Comparison of ENCODE assay signal across 8 mouse cellular contexts in genomic region chr15:10868716-10869585, GRCm38 (mm10).
A peak's percentile ranks its signal among the peaks of the same experiment; 100 is the strongest.
DNase-seq lines count a peak whose midpoint lies in the region; ATAC-seq and TF ChIP-seq lines count a peak whose summit lies in the region.

No protein-coding gene starts in this region.

- no peak for TF ChIP-seq EP300 in heart, postnatal 0 days (IDR thresholded peaks at IDR 0.05; ENCODE audit: low read depth)

- no peak overlapping the region for H3K27ac ChIP-seq in heart, postnatal 0 days (ENCODE audit: low read depth)
- peak overlapping the region; percentile 62 for H3K27ac ChIP-seq in limb, embryonic 12.5 days

- TF ChIP-seq CTCF in heart, postnatal 0 days (IDR thresholded peaks at IDR 0.05; ENCODE audit: low read depth) = peak; percentile 41
- TF ChIP-seq CTCF in Patski (IDR thresholded peaks at IDR 0.05) = peak; percentile 58

- ATAC-seq in heart, postnatal 0 days (ENCODE audit: insufficient read depth, low read depth) = 0 out of 2 replicates have a peak, but pooled peaks have one; percentile 12
- ATAC-seq in Patski = peak; percentile 39
- ATAC-seq in granulocyte monocyte progenitor cell, adult 5-6 weeks (replicated peaks; ENCODE audit: poor library complexity, severe bottlenecking) = peak; percentile 76
- ATAC-seq in limb, embryonic 12.5 days (ENCODE audit: insufficient number of reproducible peaks, insufficient read depth, low FRiP score, low TSS enrichment, low read depth) = peak; percentile 50; the same call in 1 of the 2 replicates

- no peak overlapping the region for H3K4me3 ChIP-seq in heart, postnatal 0 days (ENCODE audit: low read depth, low read length)
- H3K4me3 ChIP-seq in limb, embryonic 12.5 days (replicated peaks) = no peak overlapping the region

- intact Hi-C loops in heart, postnatal 10 days (cut with DNase I) = no loop called here

- H3K4me2 ChIP-seq in heart, postnatal 0 days (ENCODE audit: low read depth, low read length) = no peak overlapping the region
- H3K4me2 ChIP-seq in limb, embryonic 12.5 days = no peak overlapping the region

- H3K27me3 ChIP-seq in heart, postnatal 0 days (ENCODE audit: control insufficient read depth, insufficient read depth, low read length) = no peaks in the 10 kb centered on the region
- H3K27me3 ChIP-seq in Patski = no peaks in the 10 kb centered on the region
- no peaks in the 10 kb centered on the region for H3K27me3 ChIP-seq in limb, embryonic 12.5 days

- 43% methylated on average over 14 of the region's 14 CpGs for WGBS in heart, postnatal 0 days
- WGBS in limb, embryonic 12.5 days = 63% methylated on average over 14 of the region's 14 CpGs

- no peak for DNase-seq in heart, postnatal 0 days (ENCODE audit: low spot score)
- no peak for DNase-seq in heart, postnatal 10 days
- DNase-seq in Patski (ENCODE audit: low read depth, low spot score) = no peak
- DNase-seq in retina, embryonic 14.5 days (ENCODE audit: low spot score) = peak; percentile 43
- DNase-seq in cerebellum, postnatal 36 days = no peak
- DNase-seq in thymus, postnatal 14 days = no peak

- H3K9ac ChIP-seq in heart, postnatal 0 days (replicated peaks; ENCODE audit: low read depth, low read length) = no peak overlapping the region
- H3K9ac ChIP-seq in limb, embryonic 12.5 days (replicated peaks) = no peak overlapping the region

- CTCF ChIA-PET in Patski (lab: Charles Lee) = interaction anchor here (0.8 to 1.5 kb wide), 4 partner anchors 89 to 368 kb away, joined by 3 to 4 read pairs (median 4); no protein-coding TSS in a partner anchor

- H3K36me3 ChIP-seq in heart, postnatal 0 days (replicated peaks; ENCODE audit: control insufficient read depth, insufficient read depth, low read length) = no peaks in the 10 kb centered on the region
- no peaks in the 10 kb centered on the region for H3K36me3 ChIP-seq in limb, embryonic 12.5 days

- no peaks in the 10 kb centered on the region for H3K9me3 ChIP-seq in heart, postnatal 0 days (replicated peaks; ENCODE audit: control insufficient read depth, low read length)
- H3K9me3 ChIP-seq in limb, embryonic 12.5 days = no peaks in the 10 kb centered on the region

- in situ Hi-C loops in Patski (cut with MboI; ENCODE audit: low pct_unique_long_range_greater_than_20kb) = loop anchor here (5.0 kb wide), 1 partner anchor 152 kb away; no protein-coding TSS in a partner anchor

- peaks cover 18% of the 10 kb centered on the region; the same call in 1 of the 2 replicates for H3K4me1 ChIP-seq in heart, postnatal 0 days (ENCODE audit: control insufficient read depth, insufficient read depth)
- H3K4me1 ChIP-seq in limb, embryonic 12.5 days (replicated peaks) = peaks cover 19% of the 10 kb centered on the region

- POLR2A ChIA-PET in Patski (lab: Charles Lee) = interaction anchor here (1.3 kb wide), 1 partner anchor 155 kb away, joined by 3 read pairs; the partner anchor contains the start of gene Rai14

Comparison
In these comparisons a context has a peak if more than half of its experiments do, and no peak if none do; other contexts are left out.
1. ATAC-seq: peak in every context shown above with its lines; median percentile 76 in granulocyte monocyte progenitor cell, adult 5-6 weeks; 50 in limb, embryonic 12.5 days; 39 in Patski; 12 in heart, postnatal 0 days.